Mouse (Mus musculus) layer of hippocampus, postnatal 36 days (tissue): ENCODE measurements at regions not wholly inside any gene's neighbourhood (a gene's known extent, or its start where the extent isn't known, plus 50 kb on each side); places are given as distances from the start of the nearest gene placed in this dataset.
A peak's percentile ranks its signal among the peaks of the same experiment; 100 is the strongest.

ENCODE experiments used
- DNase-seq, 2 experiments: peaks; one replicate each; pipeline ENCODE4 v3.0.0; 2022

DNA sequence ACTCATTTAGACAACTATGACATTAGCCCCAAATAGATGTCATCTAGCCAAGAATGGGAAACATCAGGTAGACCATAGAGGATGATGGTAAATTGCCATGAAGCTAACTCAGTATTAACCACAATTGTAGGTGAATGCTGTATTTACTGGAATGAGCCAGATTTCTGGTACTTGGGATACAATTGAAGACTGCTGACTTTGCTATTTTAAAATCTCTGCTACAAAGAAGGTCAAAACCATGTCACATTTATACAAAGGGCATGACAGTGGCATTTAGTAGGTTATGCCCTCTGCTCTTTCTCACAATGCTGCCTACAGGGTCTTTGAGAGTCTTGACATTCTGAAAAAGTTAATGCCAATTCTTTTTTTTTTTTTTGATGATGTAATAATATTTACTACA lies 178.8 kb upstream of the 4930583I09Rik start:
- no peak for DNase-seq

DNA sequence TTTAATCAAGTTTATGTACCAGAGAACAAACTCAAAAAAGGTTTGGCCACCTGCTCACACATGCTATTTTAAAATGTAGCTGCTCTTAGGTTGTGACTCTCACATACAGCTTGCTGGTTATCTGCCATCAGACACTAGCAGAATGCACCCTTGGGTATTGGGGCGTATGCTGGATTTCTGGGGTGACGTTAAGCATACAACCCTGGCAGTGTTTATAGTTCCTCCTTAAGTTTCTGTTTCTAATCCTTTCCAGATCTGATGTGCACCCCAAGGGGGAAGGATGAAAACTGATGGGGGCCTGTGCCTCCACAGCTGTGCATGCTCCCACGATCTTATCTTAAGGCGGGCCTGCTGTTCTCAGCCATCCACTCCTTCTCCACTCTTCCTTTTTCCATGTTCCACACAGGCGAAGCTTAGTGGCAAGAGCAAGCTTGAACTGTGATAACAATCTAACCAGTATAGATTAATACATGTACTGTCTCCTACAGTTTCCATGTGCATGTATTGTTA lies 164.8 kb upstream of the 4930583I09Rik start:
- no peak for DNase-seq

DNA sequence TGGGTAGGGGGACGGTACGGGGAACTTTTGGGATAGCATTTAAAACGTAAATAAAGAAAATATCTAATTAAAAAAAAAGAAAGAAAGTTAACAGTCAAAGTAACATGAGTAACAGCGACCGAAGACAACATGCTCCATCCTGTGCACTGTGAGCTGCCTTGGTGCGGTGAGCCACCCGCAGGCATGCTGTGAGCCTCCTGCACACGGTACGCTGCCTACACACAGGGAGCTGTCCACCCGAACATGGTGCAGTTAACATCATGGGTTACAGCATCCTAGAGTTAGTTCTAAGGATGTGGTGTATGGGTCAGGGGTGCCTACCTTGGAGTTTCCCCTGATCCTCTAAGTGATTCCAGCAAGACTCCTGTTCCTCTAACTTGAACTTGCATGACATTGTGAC lies 158.6 kb upstream of the 4930583I09Rik start:
- no peak for DNase-seq

DNA sequence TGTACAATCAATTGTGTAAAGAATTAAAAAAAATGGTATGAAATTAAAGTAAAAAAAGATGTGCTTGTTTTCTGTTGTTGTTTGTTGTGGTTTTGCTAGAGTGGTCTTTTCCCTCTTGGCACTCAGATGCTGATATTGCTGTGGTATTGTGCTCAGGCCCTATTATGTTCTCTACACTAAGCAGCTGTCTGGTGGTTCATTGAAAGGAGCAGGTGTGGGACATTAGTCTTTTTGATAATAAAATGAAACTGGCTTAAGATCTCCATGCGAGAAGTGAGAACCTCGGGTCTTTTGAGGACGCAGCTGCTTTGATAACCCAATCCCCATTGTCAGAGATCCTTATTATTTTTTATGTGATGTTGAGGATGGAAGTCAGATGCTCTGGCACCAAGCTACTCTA lies 155.4 kb upstream of the 4930583I09Rik start:
- DNase-seq, result no peak

DNA sequence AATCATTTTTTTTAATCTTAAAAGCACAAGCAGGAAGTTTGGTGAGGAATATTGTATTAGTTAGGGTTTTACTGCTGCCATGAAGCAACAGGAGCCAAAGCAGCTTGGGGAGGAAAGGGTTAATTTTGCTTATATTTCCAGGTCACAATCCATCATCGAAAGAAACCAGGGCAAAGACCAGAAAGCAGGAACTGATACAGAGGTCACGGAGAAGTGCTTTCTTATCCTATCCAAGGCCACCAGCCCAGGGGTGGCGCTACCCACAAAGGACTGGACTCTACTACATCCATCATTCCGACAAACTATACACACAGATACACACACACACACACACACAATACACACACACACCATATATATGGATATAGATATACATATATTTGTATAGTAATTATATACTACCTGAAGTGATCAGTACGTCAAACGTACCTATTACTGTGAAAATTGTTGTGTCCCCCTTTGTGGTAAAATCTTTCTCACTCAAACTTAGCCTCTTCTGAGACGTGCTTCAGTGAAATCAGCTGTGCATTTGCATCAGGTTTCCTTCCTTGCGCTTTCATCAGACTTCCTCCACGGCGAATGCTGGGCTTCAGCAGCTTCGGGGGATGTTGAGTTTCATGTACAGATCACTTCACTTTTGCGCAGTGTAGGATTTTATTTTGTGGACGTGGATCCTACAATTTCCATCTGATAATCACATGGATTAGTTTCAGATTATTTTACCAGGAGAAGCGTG lies 148.6 kb upstream of the 4930583I09Rik start:
- DNase-seq, result no peak

DNA sequence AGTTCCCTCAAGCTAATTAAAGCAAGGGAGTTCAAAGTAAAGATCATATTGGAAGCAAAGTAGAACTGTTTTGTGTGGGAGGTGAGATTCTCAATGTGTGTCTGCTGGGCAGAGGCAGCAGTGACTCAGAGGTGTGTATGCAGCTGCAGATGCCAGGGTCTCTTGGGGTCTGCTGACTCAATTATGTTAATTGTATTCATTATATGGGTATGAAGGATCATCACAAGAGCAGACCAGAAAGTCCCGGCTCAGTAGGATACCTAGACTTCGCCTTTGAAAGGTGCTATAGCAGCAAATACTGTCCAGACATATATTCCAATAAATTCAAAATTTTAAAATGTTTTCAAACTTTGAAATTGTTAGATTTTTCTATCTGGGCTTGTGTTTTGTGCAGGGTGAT lies 147.6 kb upstream of the 4930583I09Rik start:
- no peak for DNase-seq

DNA sequence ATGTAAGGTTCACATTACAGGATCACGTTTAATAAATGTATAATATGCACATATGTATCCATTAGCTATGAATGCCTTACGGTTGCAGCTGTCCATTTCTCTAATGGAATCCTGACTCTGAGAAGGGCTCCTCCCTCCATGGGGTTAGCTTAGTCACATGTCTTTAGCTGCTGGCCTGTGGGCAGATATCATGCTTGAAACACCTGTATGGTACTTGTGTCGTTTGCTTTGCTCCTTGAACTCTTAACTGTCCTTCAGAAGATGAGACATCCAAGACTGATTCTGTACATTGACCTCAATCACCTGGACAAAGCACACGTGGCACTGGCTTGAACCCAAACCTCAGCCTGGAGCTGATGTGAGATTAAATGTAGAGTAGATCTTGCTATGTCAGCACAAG lies 128.3 kb upstream of the 4930583I09Rik start:
- no peak for DNase-seq

DNA sequence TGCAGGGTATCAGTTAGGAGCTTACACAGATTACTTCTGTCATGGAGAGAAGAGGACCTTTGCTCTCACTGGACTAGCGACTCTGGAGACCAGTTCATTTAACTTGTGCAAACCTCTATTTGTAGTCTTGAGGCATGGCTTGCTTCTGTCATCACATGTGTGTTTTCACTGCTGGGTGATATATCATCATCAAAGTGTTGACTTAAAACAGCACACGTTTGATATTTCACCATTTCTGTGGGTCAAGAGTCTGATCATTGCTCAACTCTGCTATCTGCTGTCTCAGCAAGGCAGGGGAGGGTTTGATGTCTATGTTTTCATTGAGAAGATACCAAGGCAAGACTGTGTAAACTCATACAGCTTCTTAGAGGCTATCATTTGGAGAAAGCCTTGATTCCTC lies 126.0 kb upstream of the 4930583I09Rik start:
- DNase-seq, result no peak

DNA sequence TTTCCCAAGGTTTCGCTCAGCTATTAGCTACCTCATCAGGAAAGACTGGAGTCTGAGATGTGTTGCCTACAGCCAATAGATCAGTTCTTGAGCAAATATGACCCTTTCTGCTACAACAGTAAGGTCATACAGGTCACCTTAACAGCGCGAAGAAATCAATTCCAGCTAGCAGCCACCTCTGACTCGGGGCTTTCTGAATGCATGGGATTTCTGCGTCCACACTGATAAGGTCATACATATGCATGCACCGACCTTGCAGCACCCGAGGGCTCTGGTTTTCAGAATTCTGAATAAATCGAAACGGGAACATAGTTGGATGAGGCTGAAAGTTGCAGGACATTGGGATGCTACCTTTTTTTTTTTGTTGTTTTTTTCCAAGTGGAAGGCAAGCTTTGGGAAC lies 121.6 kb upstream of the 4930583I09Rik start:
- DNase-seq, result no peak

DNA sequence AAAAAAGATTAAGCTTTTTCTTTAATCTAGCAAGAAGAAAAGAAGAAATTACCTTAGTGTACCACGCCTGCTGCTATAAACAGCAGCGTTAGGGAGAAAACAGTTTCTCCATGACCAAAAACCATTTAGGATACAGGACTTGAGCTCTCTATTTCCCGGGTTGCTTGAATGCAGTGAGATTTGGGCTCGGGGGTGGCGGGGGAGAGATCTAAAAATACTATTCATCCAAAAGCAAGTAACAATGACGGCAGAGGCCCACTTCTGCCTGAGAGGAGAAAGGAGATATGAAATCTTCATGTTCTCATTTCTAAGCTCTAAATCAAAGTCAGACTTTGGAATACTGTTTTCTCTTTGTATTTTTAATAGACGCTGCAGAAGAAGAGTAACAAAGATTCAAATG lies 120.6 kb upstream of the 4930583I09Rik start:
- no peak for DNase-seq

DNA sequence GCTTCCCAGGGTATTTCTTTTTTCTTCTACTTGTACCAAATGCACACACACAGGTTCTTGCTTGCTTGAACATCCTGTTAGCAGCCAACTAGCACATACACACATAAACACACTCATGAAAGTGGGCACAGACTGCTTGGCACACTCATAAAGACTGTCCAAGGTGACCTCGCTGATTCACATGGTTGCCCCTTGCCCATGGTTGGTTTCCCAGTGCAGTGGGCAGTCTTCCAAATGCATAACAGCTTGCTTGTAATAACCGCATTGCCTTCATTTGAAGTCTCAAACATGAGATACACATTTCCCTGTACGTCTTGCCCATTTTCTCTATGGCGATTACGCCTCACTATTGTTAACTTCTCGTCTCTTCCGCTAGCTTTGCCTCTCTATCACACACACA lies 117.4 kb upstream of the 4930583I09Rik start:
- no peak for DNase-seq

DNA sequence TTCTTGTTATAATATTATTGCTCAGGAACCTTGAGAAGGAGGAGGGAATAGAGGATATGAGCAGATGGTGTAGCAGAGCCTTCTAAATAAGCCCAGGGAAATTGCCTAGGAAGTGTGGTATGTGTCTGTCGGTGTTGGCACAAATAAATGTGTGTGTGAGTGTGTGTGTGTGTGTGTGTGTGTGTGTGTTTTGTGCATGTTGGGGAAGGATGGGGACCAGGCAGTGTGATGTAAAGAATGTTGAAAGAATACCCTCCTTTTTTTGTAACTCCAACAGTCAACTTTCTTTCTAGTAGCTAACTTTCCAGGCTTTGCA lies 115.7 kb upstream of the 4930583I09Rik start:
- DNase-seq, result no peak

DNA sequence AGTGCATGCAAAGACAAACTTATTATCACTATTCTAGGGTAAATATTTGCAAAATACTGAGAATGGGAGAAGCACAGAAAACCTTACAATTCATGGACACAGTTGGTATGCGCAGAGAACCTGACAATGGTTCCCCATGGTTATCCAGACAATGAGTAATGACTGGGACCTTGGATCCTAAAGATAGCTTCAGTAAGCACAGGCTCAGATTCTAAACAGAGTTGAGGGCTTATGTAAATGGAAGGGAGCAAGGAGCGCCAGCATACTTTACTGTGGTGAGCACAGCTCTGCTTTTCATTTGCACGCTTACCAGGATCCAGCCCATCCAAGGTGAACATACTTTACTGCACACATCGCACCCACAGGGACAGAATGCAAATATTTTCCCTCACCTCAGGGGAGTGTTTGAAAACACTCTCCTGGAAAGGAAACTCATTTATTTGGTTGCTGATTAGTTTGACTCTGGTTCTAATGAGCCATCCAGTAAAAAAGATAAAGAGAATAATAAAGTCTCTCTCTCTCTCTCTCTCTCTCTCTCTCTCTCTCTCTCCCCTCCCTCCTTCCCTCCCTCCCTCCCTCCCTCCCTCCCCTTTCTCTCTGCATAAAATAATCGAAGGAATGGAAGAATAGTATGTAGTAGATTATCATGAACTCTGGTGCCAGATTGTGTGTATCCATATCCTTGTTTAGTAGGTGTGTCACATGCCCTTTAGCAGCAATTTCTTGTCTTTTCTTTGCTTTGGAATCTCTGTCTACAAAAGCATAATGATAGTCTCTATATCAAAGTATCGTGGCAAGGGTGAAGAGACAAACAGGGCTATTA lies 115.1 kb upstream of the 4930583I09Rik start:
- no peak for DNase-seq

DNA sequence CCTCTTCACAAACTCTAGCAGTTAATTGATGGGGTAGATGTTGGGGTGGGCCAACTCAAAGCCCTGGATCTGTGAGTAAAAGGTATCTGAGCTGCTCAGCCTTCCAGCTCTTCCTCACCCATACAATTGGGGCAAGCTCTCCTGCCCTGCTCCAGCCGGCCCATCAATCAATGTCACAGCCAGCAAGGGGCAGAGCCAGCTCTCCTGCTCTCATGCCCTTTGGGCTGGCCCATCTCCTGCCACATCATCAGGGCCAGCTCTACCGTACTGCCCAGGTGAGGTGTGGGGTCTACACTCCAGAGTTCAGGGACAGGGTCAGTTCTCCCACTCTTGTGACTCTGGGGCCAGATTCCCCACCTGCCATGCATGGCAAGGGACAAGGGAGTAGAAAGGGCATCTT lies 107.3 kb upstream of the 4930583I09Rik start:
- DNase-seq, result no peak

DNA sequence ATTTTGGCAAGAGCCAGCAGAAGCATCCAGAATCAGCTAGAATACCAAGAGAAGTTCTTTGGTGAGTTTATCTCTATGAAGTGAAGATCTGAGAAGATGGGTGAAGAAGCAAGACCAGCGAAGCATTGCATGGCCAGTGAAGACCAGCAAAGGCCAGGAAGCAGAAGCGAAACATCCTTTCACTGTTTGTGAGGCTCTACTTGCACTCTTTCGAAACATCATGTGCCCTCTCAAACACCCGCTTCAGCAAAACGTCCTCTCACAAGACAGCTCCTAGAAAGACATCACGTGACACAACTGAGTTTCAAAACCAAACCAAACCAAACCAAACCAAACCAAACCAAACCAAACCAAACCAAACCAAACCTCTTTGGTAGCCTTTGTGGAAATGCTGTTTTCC lies 105.7 kb upstream of the 4930583I09Rik start:
- no peak for DNase-seq

DNA sequence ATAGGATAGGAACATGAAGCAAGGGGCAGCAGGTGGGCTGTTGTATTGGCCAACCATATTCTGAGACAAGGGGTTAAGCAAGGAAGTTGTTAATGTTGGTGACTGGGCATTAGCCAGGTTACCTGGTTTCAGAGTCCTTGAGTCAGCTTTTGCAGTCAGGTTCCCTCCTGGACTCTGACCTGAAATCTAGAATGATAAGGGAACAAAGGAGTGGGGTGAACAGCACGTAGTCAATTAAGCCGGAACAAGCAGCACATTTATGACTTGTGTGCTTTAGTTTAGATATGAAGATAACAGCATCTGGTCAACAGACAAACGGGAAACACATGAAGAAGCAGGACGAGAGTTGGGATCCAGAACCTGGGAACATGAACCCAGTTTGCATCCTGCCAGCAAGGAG lies 99.8 kb upstream of the 4930583I09Rik start:
- DNase-seq, result no peak

DNA sequence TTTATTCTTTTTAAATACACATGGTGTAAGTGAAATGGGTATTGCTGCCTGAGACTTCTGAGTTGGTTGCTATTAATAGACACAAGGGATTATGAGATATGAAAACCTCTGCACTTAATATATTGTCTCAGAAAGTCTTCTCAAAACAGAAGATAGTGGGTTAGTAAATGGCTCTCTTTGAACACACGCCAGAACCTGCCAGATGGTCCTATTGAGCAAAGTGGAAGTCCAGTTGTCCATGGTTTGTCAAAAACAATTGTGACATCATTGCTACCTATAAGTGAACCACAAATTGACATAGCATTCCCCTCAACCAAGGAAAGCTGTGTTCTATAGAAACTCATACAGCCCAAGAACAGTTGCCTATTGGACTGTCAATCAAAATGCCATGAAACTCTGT lies 98.5 kb upstream of the 4930583I09Rik start:
- no peak for DNase-seq

DNA sequence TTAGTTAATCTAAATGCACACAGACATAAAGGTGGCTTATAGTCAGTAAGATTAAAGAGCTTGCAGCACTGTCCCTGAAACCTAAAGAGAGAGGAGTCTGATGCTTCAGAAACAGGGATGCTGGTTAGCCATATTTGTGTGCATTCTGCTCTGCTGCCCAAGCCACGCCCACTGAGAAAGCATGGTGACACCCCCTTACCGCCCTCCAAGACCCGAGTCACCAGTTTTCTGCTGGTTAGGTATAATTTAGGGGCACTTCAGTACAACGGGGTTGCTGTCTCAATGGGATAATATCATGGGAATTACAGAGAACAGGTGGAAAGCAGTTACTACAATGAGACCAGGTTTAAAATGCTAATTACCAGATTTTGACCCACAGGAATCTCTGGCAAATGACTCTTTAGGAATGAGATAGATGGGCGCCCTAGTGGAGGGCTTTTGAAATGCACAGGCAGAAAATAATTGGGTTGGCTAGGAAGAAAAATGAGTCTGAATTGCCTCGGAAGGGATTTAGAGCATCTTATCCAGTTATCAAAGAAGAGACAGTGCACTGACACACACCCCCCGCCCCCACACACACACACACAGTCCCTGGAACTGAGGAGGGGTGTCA lies 95.1 kb upstream of the 4930583I09Rik start:
- no peak for DNase-seq

DNA sequence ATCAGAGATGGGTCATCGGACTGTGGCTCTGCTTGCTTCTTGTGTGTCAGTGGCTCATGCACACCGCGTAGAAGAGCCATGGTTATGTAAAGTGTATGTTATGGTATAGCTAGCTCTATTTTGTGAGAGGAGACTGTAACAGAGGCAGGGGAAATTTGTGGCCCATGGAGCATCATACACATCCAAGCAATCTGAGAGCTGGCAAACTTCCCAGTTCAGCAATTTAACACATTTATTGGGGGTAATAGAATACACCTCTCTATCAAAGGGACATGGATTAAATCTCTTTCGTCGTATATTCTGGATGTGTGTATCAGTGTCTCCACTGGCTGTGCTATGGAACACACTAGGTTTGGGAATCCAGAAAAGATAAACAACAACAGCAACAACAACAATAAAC lies 87.9 kb upstream of the 4930583I09Rik start:
- DNase-seq, result no peak

DNA sequence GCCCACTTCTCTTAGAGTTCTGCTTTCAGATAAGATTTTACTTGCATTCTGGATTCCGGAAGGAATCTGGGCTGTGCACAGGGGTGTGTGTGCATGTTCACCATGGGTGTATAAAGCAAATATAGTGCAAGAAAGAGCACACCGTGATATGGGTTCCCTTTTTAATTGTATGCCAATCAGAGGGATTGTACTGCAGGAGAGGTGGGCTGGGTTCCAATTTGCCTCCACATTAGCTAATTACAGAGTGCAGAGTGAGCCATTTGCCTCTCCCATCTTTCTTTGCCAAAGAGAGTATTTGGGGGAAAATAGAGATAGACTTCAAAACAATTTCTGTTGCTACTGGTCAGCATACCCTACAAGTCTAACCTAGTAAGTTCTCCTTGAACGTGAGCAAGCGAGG lies 86.4 kb upstream of the 4930583I09Rik start:
- DNase-seq, result no peak

DNA sequence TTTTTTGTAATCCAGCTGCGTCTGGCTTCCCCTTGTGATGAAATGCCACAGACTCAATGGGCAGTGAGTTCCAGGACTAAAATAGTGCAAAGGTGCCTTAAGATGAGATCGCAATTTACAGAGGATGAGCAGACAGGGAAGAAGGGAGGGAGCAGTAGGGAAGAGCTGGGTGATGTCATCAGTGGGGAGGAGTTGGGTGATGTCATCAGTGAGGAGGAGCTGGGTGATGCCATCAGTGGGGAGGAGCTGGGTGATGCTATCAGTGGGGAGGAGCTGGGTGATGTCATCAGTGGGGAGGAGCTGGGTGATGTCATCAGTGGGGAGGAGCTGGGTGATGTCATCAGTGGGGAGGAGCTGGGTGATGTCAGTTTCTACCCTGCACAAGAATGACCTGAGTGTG lies 84.4 kb upstream of the 4930583I09Rik start:
- no peak for DNase-seq

DNA sequence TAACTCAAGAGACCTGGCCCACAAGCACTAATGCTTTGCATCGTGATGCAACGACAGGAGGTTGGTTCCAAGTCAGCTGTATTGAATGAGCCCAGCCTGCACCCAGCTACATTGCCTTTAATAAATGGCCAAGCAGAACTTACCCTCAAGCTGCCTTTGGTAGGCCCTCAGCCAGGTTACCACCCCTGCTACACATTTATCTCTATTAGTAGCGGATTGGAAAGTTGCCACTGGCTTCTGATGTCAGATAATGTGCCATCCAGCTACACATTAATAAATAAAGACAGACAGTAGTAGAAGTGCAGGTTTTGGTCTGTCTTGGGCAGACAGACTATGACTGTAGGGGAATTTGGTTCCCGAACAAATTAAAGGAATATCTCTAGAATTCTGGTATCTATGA lies 82.0 kb upstream of the 4930583I09Rik start:
- DNase-seq, result no peak

DNA sequence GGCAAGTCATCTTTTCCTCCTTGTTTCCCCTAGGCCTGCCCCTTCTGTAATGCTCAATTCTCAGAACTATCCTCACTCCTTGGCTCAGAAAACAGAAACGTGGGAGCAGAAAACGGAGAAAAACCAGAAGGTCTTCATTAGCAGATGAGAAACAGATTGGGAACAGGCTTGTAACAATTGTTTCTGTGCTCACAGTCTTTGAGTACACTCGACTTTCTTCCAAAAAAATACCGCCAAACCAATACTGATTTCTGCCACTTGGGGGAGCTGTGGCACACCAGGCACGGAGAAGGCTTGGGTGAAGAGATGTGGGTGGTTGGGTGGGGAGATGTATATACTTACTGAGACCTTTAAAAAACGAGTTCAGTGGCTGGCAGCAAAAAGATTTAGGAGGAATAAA lies 80.8 kb upstream of the 4930583I09Rik start:
- peak; percentile 36 to 56 for DNase-seq

DNA sequence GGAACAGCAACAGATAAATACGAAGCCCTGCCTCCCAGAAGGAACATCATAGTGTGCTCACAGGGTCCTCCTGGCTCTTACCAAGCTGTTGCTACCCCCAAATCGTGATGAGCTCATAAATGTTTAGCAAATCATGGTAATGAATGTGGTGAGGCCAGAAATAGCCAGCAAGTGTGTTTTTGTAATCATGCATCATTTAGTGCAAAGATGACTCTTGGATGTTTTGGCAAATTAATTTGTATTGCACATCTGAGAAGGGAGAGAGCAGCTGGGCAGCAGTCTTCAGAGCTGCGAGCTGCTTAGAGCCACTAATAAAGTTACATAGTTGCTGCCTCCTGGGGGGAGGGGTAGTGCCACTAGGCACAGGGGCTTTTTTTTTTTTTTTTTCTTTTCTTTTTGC lies 79.8 kb upstream of the 4930583I09Rik start:
- no peak for DNase-seq
